Mouse (Mus musculus) frontal cortex, postnatal 36 days (tissue): ENCODE results near the gene Trp53rkb.

Experiments used
- DNase-seq, 2 experiments: peaks; one replicate each; pipeline ENCODE4 v3.0.0; 2022; ENCODE audit warnings: low spot score in 2 of 2

Gene Trp53rkb

DNA sequence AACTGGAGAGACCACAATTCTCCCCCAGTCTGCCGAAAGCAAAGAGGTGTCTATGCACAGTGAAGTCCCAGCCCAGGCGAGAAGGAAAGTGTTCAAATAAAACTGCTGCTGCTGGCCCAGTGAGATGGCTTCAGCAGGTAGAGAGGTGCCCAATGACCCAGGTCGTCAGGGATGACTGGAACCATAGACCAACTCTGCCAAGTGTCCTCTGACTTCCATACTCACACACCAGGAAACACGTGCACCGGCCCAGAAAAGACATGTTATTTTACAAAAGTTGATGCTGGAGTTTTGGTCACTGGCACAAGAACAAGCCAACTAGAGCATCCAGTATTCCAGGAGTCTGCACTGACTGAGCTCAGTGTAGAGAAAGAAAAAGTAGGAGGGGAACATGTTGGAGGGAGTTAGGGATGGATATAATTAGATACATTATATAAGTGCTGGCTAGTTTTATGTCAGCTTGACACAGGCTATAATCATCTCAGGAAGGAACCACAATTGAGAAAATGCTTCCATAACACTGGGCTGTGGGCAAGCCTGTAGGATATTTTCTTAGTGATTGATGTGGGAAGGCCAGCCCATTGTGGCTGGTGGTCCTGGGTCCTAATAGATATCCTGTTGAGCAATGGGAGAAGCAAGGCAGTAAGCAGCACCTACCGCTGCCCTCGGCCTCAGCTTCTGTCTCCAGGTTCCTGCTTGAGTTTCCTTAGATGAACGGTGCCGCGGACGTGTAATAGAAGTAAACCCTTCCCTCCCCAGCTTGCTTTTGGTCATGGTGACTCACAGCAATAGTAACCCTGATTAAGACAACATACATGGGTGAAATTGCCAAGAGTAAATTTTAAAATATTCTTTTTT is 7.5 kb downstream of the Trp53rkb start:
- peak in 1 of 2 experiments; percentile 46 for DNase-seq

DNA sequence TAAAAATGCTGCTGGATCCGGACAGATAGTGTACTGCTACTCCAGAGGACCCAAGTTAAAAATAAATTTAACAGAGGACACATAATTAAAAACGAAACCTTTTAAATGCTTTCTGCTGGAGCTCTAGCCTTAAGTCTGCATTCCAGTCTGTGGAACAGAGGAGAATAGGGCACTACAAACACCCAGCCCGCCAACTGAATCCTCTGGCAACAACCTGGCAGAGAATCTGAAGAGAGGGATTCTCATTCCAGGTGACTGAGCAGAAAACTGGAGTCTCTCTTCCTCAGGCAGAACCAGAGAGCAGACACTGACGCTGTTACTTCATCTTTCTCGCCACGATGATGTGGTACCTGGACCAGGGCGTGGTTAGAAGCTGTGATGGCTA is 8.1 kb downstream of the Trp53rkb start:
- DNase-seq: peak in 1 of 2 experiments; percentile 45

DNA sequence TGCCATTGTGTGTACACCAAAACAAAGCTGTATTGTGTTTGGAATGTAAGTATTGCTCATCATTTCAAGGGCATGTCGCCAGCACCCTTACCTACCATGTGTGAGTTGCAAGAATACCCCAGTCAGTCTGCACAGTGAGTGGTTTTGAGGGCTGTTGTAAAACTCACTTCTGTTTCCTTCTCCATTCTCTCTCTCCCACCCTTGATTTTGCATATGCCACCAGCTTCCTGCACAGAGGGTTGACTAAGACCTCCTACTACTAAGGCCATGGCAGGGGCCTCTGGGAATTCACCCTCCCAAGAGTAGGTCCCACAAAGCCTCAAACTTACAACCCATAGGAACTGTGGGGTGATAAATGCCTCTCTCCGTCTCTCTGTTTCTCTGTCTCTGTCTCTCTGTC is 9.1 kb downstream of the Trp53rkb start:
- DNase-seq: no peak

DNA sequence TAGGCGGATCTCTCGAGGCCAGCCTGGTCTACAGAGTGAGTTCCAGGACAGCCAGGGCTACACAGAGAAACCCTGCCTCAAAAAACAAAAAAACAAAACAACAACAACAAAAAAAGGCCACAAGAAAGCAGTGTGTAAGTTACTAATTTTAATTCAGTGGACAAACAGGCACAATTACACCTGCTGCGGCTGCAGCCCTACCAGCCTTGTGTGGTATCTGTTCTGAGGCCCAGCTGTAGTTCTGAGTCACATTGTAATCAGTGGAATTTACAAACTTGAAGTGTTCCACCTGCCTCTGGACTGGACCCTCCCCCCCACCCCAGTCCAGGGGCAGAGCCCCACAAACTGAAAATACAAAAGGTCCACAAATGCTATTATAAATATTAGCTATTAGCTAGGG is 11.0 kb downstream of the Trp53rkb start:
- no peak for DNase-seq

DNA sequence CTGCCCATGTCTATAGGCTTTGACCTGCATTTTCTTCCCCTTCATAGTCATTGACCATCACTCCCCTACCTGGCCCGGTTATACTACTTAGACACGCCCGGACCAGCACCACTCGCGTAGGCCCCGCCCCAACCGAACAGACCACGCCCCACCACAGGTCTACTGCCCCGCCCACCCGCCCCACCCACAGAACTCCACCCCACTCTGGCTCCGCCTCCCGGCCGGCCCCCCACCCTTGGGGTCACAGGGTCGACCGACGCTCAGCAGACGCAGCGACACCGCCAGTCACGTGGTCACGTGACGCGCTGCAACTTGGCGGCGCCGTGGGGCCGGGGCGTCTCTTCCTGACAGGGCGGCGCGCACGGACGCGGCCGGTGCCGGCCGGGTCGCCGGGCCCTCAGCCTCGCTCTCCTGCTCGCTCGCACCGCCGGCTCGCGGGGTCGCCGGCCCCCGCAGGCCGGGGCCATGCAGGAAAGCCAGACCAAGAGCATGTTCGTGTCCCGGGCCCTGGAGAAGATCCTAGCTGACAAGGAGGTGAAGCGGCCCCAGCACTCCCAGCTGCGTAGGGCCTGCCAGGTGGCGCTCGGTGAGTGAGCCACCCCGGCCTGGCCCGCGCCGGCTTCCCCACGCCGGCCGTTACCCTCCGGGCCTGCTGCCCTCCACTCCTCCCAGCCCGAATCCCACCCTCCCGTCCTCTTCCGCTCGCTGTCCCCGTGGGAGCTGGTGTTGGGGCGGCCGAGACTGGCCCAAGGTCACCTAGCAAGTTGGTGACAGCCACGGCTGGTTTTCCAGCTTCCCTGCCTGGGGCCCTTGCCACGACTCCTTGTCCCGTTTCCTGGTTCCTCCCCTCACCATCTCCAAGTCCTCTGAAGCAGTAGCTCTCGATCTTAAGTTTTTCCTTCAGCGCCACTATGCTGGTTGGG is 13.2 kb downstream of the Trp53rkb start, which contains the start of gene Arfgef2:
TSS of gene Arfgef2 (plus strand) at position 339 of the 923 bp plus-strand sequence.
- DNase-seq: peak; percentile 77 to 85

DNA sequence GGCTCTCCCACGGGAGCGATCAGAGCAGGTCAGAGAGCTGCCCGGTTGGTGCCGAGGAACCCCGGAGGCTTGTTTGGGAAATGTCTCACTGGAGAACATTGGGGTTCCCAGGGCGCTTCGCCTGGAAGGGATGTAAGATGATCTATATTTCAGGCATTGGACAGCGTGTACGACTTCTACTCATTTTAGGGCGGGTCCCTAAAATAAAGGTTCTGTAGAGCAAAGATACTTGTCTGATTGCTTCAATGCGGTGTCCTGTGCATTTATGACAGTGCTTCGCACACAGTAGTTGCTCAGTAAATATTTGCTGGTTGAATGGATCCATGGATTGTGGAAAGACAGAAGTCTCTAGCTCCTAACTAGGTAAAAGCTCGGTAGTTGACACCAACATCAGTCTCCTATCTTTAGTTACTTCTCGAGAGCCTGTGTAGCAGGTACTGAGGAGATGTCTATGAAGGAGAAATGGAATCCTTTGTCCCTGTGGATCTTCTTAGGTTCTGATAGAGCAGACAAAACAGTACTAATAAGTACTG is 13.9 kb downstream of the Trp53rkb start:
- DNase-seq: no peak

DNA sequence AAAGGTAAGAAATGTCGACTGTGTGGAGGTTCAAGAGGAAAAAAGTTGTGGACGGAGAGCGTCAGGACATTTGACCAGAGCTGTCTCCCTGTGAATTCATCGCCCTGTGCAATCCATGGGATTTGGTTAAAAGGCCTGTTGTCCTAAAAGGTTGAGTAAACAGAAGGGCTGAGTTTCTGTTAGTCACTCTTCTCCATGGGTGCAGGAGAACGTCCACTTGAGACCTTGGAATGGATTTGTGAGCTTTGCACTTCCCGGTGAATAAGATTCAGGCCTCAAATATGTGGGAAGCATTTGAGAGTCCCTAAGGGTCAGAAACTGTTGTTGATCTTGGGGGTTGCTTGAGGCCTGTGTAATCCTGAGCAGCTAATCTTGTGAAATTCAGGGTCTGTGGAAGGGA is 14.5 kb downstream of the Trp53rkb start:
- DNase-seq: no peak

DNA sequence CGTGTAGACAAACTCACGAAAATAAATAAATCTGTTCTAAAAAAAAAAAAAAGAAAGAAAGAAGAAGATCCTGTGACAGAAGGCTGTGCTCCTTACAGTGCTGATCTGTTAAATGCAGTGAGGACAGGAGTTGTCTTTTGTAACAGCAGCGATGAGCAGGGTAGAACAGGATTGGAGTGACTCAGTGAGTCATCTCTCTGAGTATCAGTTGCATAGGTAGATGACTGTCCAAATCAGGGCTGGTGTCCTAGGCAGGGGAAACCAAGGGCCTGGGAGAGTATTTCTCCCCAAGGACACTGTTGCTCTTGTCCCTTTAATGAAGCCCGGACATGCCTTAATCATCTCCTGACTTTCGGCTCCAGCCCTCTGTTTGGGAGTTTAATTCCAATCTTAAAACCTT is 17.2 kb downstream of the Trp53rkb start:
- DNase-seq: no peak

DNA sequence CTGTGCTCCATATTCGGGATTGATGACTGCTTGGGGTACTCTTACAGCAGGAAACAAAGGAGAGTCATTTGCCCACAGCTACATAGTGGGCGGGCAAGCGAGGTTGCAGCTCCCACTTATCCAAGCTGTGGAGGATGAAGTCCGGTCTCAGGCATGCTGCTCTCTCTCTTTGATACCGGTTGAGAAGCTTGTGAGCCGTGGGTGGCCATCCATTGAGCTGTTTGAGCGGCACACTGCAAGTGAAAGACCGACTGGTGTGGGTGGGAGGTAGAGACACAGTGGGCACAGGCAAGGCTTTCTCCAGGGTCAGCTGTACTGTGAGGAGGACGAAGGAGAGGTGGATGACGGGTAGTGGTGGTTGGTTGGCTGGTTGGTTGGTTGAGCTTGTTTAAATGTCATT is 18.5 kb downstream of the Trp53rkb start:
- DNase-seq: peak in 1 of 2 experiments; percentile 43

DNA sequence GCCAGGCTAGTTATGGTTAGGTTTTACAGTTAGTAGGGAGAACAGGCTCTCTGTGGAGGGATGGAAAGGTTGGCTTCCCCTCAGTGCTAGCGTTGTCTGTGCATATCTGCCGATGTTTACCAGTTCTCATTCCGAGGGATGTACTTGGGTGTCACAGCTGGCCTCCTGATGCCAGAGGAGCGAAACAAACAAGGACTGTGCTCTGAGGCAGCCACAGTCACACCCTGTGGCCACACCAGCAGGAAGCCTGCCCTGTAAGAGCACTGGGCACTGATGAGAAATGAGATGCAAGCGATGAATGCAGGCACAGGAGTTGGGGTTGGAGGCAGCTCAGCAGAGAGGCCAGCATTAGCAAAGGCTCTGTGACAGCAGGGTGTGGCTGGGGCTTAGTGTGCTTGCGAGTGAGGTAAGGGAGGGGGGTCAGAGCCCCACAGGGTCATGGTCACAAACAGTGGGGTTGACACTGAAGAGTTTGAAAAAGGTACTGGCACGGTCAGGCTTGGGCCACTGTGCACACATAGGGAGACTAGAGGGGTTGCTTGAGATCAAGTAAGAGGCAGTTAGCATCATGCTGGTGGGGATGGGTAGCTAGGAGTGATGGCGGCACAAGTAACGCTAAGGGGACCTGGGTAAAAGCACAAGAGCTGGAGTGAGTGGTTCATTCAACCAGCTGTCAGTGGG is 26.3 kb downstream of the Trp53rkb start:
- DNase-seq: no peak

DNA sequence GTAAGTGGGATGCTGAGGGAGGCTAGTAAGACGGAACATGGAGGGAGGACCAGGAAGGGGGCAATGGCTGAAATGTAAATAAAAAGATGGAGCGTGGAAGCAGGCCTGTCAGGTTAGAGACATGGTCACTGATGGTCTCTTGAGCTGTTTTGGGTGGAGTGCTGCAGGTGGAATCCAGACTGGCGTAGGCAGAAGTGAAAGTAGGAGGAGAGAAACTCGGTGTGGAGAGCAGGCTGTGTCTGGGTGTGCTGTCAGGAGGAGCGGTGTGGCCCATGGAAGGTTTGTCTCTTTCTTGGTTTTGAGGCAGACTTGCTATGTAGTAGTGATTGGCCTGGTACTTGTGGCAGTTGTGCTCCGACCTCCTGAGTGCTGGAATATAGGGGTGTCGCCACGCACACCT is 27.5 kb downstream of the Trp53rkb start:
- no peak for DNase-seq

DNA sequence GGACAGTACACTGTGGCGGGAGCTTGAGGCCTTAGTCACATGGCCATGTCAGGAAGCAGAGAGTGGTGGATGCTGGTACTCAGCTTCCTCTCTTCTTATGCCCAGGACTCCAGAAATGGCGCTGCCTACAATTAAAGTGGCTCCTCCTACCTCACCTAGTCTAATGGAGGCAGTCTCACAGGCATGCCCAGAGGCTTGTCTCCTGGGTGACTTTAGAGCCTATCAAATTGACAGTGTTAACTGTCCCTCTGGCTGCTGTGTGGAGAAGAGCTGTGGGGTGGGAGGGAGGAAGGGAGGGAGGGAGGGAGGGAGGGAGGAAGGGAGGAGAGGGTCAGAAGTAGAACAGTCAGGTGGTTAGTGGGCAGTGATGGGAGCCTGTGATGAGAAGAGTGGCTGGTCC is 28.5 kb downstream of the Trp53rkb start:
- no peak for DNase-seq

DNA sequence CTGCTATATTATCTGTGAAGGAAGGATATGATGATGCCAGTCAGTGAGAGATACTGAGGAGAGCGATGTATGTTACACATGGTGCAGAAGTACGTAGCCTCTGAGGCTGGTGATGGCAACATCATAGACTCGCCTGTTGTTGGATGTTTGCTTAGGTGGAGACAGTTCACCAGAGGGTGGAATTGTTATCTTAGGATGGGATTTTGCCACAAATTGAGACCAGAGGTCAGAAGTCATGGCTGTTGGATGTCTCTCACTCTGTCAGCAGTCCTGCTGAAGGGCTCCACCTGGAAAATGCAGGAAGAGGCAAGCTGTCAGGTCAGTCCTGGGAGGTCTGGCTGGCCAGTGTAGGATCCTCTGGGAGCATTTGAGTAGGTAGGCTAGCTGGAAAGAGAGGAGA is 29.1 kb downstream of the Trp53rkb start:
- DNase-seq: no peak

DNA sequence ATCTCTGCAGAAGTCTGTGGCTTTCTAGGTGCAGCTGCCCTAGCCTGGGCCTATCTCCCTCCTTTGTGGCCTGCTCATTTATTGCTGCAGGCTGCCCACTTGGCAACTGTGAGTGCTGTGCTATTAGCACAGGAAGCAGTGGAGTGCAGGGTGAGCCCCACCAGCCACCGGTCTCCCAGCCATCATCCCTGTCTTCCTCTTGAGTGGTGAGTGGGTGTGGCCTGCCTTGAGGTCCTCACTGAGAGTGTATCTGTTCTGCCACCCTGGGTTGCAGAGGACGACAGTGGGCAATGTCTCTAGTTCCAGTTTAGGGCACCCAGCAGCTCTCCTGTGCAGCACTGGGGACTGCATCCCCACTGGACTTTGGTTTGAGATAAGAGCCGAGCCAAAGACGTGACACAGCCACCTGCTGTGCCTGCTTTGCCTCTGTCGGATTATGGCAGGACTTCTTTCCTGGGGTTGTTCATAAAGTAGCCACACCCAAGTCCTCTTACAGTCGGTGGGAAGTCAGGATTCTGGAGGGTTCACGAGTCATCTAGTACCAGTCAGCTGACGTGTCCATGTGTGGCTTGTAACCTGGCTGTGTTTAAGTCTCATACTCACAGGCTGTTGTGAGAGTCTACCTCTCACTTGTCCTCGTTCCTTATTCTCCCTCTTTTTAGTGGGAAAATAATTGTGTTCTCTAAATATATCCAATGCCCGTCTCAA is 29.9 kb downstream of the Trp53rkb start:
- DNase-seq: no peak

DNA sequence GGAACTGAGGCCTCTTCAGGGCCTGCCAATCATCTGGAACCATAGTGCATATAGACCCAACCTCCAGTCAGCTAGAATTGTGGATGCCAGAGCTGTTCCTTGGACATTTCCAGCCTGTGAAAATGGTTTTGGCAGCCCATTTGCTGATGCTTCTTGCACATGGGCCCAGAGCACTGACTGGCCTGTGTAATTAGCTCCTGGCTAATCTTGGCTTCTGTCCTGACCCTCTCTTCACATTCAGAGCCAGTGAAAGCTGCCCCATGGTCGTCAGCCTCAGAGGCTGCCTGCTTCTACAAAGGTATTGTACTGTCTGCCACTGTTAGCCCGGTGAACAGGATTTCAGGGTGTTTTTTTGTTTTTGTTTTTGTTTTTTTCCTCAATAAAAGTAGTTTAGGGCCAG is 30.6 kb downstream of the Trp53rkb start:
- DNase-seq: no peak

DNA sequence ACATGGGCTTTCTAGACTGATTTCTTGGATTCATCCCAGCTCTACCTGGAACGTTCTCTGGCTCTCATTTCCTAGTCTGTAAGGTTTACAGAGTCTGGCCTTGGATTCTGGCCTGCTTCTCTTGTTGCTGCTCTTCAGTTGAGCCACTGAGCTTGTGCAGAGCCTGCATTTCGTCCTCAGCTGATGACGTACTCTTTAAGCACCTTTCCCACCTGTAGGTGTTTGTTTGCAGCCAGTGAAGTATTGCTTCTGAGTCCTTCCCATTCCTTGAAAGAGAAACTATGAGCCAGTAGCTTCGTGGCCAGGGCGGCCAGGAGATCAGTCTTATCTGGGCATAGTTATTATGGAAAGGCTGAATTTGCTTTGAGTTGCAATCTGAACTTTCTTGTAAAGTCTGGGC is 32.1 kb downstream of the Trp53rkb start:
- DNase-seq: no peak

DNA sequence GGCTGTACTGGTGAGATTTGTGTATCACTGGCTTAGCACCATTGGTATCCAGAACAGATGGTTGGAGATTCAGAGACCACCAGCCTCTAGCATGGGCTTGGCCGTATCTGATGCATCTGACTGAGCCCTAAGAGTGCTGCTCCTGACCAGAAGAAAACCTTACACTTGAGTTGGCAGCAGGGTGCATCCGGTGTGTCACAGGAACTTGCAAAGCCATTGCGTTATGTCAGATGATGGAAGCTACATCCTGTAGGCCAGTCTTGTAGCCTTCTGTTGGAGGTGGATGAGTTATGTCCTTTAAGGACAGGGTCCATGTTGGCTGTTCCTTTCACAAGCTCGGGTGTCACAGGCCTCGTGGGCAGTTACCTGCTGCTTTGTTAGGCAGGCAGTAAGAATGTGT is 32.7 kb downstream of the Trp53rkb start:
- no peak for DNase-seq

DNA sequence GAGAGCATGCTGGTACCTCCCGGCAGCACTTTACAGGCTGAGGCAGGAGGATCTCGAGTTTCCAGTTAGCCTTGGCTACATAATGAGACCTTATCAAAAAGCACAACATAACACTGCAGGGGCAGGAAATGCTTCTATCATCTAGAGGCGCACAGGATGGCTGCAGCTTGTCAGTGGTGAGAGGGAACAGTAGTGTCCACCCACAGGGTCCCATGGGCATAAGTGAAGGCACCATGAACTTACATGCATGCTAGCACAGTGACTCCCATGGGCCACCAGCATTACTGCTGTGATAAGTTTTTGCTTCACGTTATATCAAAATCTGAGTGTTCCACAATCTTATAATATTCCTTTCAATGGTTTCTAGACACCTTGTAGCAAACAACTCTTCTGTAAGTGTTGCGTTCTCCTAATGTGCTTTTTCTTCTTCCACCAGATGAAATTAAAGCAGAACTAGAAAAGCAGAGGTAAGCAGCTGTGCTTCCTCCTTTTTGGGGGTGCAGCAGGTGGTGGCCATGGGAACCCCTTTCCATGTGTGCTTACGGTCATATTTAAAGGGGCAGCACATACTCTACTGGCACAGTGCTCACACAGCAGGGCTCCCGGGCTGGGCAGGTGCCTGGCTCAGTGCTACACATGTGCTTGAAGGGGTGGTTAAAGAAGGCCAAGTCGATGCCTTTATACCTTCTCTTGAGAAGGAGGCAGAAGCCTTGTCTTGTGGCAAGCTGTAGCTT is 34.3 kb downstream of the Trp53rkb start:
- no peak for DNase-seq

DNA sequence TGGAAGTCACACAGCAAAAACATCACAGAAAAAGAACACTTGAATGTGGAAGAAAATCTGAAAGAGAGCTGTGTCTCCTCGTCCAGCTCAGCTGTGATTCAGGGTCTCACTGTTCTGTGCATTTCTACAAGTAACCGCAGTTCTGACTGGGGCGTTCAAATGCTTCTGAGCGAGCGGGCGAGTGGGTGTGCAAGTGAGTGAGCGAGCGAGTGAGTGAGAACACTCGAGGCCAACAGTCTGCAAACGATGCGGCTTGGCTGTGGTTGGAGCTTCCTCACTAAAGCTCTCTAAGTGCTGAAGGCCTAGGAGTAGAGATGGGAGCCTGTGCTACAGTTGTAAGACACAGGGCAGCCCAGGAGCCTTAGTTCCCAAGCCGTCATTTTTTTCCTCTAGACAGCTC is 36.0 kb downstream of the Trp53rkb start:
- DNase-seq: peak; percentile 58 to 67

DNA sequence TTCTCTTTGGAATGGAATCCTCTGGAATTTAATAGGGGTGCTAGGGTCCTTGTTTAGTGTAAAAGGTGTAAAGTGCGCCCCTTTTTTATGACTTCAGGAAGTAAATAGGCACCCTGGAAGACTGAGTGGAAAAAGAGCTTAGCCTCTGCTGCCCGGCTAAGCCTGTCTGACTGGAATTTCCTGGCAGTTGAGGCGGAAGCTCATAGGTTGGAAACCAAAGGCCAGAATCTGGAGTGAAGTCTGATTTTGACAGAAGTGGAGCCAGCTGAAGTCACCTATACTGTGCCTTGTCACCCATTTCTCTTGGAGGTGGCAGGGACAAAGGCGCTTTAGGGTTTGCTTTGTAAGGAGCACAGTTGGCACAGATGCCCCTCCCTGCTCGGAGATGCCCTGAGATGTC is 38.0 kb downstream of the Trp53rkb start:
- DNase-seq: no peak

DNA sequence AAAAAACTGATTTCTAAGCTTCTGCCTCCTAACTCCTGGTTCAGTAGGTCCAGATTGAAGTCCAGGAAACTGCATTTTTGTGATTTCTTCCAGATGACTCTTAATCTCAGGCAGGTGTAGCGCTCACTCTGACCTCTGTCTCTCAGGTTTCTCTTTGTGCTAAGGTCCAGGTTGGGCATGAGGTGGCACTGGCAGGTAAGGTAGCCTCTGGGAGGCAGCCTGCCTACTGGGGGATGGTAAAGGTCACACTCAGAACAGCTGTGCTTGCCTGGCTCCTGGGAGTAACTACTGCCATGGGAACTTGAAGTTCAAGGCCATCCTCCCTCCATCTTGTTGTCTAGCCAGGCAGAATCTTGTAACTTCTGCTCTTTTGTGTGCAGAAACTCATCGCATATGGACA is 41.8 kb downstream of the Trp53rkb start:
- DNase-seq: no peak
